Mouse (Mus musculus): Measurements from ENCODE around the gene Sel1l. TPM values are rescaled to one million over a fixed set of nuclear protein-coding genes. Genes with fewer than 3 reads are reported as not detected.
A peak's percentile ranks its signal among the peaks of the same experiment; 100 is the strongest.

Gene Sel1l
- polyA plus RNA-seq, 1 experiment from 2014 or later: 67.1 TPM

DNA sequence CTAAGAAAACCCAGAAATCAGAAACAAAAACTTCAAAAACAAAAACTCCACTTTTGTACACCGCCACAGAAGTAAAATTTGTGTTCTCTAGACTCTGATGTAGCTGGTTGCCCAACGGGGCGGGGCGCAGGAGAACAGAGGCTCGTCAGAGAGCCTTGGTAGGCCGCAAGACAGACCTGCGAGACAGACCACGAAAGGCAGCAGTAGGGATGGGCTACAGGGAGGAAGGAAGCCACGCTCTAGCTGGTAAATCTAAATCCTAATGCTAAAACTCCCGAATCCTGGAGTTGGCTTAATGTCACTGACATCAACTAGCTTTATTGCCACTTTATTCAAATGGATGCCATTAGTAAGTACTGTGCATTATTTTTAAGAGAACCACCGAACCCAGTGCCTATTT lies 41.9 kb downstream of the Sel1l start:
- DNase-seq (ENCODE audit: low spot score): no peak
- Histone ChIP-seq H3K27me3 (replicated peaks; ENCODE audit: control insufficient read depth, insufficient read depth, low read length) (no peaks in the 10 kb centered on the region), H3K4me3 (ENCODE audit: low read depth, low read length) (no peak overlapping the region), H3K36me3 (ENCODE audit: control insufficient read depth, insufficient read depth, low read length) (peaks cover 22% of the 10 kb centered on the region; the same call in 1 of the 2 replicates), H3K9ac (ENCODE audit: low read depth, low read length) (no peak overlapping the region), H3K4me2 (no peak overlapping the region), H3K9me3 (ENCODE audit: control insufficient read depth, low read length) (no peaks in the 10 kb centered on the region), H3K4me1 (replicated peaks; ENCODE audit: control insufficient read depth, insufficient read depth, low read length) (no peaks in the 10 kb centered on the region), H3K27ac (ENCODE audit: low read depth, low read length) (no peak overlapping the region)
- ATAC-seq (replicated peaks; ENCODE audit: low FRiP score): no peak
- WGBS: 80% methylated on average over 11 of the region's 11 CpGs

DNA sequence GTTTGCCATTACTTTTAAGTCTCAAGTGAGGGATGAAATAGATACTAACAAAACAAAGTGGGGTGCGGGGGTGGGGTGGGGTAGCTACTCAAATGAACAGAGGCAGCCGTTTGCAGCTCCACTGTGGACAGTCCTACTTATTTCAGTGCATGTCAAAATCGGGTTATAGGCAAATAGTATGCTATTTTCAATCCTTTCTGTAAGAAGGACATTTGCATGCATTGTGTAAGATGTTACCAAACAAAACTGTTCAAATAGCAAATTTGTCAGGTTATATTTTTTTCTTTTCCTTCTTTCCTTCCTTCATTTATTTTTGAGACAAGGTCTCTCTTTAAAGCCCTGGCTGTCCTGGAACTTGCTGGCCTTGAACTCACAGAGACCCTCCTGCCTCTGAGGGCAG lies 44.7 kb downstream of the Sel1l start:
- no peaks in the 10 kb centered on the region for H3K27me3 ChIP-seq (replicated peaks; ENCODE audit: control insufficient read depth, insufficient read depth, low read length)
- WGBS: 78% methylated on average over 3 of the region's 3 CpGs
- no peaks in the 10 kb centered on the region for H3K9me3 ChIP-seq (ENCODE audit: control insufficient read depth, low read length)
- no peak overlapping the region for H3K27ac ChIP-seq (ENCODE audit: low read depth, low read length)
- ATAC-seq (replicated peaks; ENCODE audit: low FRiP score) (no peak), DNase-seq (ENCODE audit: low spot score) (no peak)
- peaks cover 3% of the 10 kb centered on the region; the same call in 1 of the 2 replicates for H3K4me1 ChIP-seq (replicated peaks; ENCODE audit: control insufficient read depth, insufficient read depth, low read length)
- H3K36me3 ChIP-seq (ENCODE audit: control insufficient read depth, insufficient read depth, low read length): peaks cover 4% of the 10 kb centered on the region; the same call in 1 of the 2 replicates
- no peak overlapping the region for H3K4me3 ChIP-seq (ENCODE audit: low read depth, low read length)
- H3K4me2 ChIP-seq: no peak overlapping the region
- no peak overlapping the region for H3K9ac ChIP-seq (ENCODE audit: low read depth, low read length)

DNA sequence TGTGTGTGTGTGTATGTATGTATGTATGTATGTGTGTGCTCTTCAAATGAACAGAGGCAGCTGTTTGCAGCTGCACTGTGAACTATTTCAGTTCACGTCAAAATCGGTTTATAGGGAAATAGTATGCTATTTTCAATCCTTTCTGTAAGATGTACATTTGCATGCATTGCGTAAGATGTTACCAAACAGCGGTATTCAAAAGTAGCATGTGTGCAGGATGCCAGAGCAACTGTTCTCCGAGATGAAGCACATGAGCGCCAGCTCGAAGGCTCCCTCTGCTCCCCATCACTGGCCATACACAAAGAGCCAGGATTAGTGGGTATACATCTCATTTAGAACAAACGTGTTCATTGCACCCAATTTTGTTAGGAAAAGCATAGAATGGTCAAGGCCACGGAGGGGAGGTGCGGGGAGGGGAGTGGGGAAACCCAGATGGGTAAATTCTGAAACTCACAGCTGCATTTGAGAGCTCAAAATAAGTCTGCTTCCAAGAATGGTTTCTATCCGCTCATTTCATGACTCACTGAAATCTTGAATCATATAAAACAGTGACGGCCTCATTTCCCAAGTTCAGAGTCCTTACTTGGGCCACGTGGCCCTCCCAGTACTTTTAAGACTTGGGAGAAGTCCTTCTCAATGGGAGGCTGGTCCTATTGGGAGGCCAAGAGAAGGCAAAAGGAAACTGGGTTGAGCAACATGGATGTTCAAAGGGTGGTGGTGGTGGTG lies 45.6 kb downstream of the Sel1l start:
- Histone ChIP-seq H3K27me3 (replicated peaks; ENCODE audit: control insufficient read depth, insufficient read depth, low read length) (no peaks in the 10 kb centered on the region), H3K9ac (ENCODE audit: low read depth, low read length) (no peak overlapping the region), H3K27ac (ENCODE audit: low read depth, low read length) (no peak overlapping the region), H3K36me3 (ENCODE audit: control insufficient read depth, insufficient read depth, low read length) (peaks cover 1% of the 10 kb centered on the region; the same call in 1 of the 2 replicates), H3K4me3 (ENCODE audit: low read depth, low read length) (no peak overlapping the region), H3K4me2 (no peak overlapping the region), H3K9me3 (ENCODE audit: control insufficient read depth, low read length) (no peaks in the 10 kb centered on the region), H3K4me1 (replicated peaks; ENCODE audit: control insufficient read depth, insufficient read depth, low read length) (peaks cover 3% of the 10 kb centered on the region; the same call in 1 of the 2 replicates)
- ATAC-seq (replicated peaks; ENCODE audit: low FRiP score) (no peak), DNase-seq (ENCODE audit: low spot score) (no peak)
- WGBS: 86% methylated on average over 13 of the region's 13 CpGs

DNA sequence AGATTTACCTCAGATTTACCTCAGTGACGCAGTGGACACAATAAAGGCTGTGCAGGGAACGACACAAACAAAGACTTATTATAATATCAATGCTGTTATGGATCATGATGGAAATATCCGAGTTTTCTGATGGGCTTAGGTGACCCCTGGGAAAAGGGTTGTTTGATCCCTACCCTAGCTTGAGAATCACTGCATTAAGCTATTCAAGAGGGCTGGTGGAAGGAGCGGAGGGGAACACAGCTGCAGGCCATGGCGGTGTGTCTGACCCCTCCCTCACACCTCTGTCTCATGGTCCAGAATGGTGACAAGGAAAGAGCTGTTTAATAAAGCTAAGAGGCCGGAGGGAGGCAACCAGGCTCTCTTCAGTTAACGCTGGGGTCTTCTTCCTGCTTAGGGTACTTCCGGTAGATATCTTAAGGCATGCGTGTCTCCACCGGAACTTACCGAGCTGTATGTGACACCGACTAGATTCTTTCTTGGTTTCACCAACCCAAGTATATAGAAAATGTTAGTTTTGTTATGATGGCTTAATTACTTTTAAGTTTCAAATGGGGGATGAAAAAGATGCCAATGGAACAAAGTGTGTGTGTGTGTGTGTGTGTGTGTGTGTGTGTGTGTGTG lies 46.3 kb downstream of the Sel1l start:
- Histone ChIP-seq H3K9me3 (ENCODE audit: control insufficient read depth, low read length) (no peaks in the 10 kb centered on the region), H3K36me3 (ENCODE audit: control insufficient read depth, insufficient read depth, low read length) (no peaks in the 10 kb centered on the region), H3K4me1 (replicated peaks; ENCODE audit: control insufficient read depth, insufficient read depth, low read length) (peaks cover 3% of the 10 kb centered on the region; the same call in 1 of the 2 replicates), H3K27ac (ENCODE audit: low read depth, low read length) (no peak overlapping the region), H3K27me3 (replicated peaks; ENCODE audit: control insufficient read depth, insufficient read depth, low read length) (no peaks in the 10 kb centered on the region), H3K4me3 (ENCODE audit: low read depth, low read length) (no peak overlapping the region), H3K9ac (ENCODE audit: low read depth, low read length) (no peak overlapping the region), H3K4me2 (no peak overlapping the region)
- DNase-seq (ENCODE audit: low spot score) (no peak), ATAC-seq (replicated peaks; ENCODE audit: low FRiP score) (no peak)
- WGBS: 83% methylated on average over 12 of the region's 12 CpGs

DNA sequence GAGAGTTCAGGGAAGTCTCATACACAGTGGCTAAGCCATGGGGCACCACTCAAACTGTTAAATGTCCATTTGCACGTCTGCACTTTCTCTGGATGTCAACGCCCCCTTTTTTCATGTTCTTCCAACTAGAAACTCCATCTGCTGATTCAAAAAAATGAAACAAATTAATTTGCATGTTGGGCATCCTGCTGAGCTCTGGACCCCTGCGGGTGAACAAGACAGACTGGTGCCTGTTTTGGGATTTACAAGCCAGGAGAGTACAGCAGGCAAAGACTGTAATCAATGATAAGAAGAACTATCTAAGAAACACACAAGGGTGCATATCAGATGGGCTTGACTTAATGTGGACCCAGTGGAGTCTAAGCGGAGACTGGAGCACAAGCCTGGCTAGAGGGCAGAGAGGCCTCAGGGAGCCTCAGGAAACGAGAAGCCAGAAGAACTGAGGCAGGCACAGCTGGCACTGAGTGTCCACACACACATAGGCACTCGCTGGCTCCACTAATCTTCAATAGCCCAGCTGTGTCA lies 48.0 kb downstream of the Sel1l start:
- no peak overlapping the region for H3K4me3 ChIP-seq (ENCODE audit: low read depth, low read length)
- H3K4me1 ChIP-seq (replicated peaks; ENCODE audit: control insufficient read depth, insufficient read depth, low read length): peaks cover 3% of the 10 kb centered on the region; the same call in 1 of the 2 replicates
- no peak overlapping the region for H3K9ac ChIP-seq (ENCODE audit: low read depth, low read length)
- H3K9me3 ChIP-seq (ENCODE audit: control insufficient read depth, low read length): no peaks in the 10 kb centered on the region
- peak; percentile 32; the same call in 1 of the 2 replicates for ATAC-seq (replicated peaks; ENCODE audit: low FRiP score)
- H3K4me2 ChIP-seq: no peak overlapping the region
- no peaks in the 10 kb centered on the region for H3K27me3 ChIP-seq (replicated peaks; ENCODE audit: control insufficient read depth, insufficient read depth, low read length)
- no peak overlapping the region for H3K27ac ChIP-seq (ENCODE audit: low read depth, low read length)
- WGBS: 55% methylated on average over 6 of the region's 6 CpGs
- no peaks in the 10 kb centered on the region for H3K36me3 ChIP-seq (ENCODE audit: control insufficient read depth, insufficient read depth, low read length)
- no peak for DNase-seq (ENCODE audit: low spot score)

DNA sequence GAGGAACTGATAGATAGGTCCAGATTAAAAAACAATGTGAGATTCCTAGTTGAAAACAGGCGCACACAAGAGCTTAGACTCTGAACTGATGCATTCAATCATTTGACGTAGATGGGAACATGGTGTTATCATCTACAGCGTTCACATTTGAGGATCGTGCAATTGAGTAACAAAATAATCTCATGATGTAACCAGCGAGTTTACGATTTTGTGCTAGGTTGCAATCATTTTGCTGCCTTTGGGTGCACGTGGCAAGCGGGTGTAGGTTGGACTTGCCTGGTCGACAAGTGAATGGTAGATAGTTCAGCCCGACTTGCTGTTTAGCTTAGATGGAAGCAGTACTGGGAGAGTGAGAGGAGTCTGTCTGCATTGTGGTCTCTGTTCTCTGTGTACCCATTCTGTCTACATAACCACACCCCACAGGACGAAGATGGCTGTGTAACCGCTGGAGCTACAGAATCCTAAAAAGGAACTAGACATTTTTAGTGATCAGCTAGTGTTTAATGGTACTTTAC lies 49.1 kb downstream of the Sel1l start:
- Histone ChIP-seq H3K9ac (ENCODE audit: low read depth, low read length) (no peak overlapping the region), H3K4me1 (replicated peaks; ENCODE audit: control insufficient read depth, insufficient read depth, low read length) (peaks cover 3% of the 10 kb centered on the region; the same call in 1 of the 2 replicates), H3K36me3 (ENCODE audit: control insufficient read depth, insufficient read depth, low read length) (no peaks in the 10 kb centered on the region), H3K27me3 (replicated peaks; ENCODE audit: control insufficient read depth, insufficient read depth, low read length) (no peaks in the 10 kb centered on the region), H3K27ac (ENCODE audit: low read depth, low read length) (no peak overlapping the region), H3K4me3 (ENCODE audit: low read depth, low read length) (no peak overlapping the region), H3K9me3 (ENCODE audit: control insufficient read depth, low read length) (no peaks in the 10 kb centered on the region), H3K4me2 (no peak overlapping the region)
- 64% methylated on average over 12 of the region's 12 CpGs for WGBS
- no peak for DNase-seq (ENCODE audit: low spot score)
- ATAC-seq (replicated peaks; ENCODE audit: low FRiP score): no peak

DNA sequence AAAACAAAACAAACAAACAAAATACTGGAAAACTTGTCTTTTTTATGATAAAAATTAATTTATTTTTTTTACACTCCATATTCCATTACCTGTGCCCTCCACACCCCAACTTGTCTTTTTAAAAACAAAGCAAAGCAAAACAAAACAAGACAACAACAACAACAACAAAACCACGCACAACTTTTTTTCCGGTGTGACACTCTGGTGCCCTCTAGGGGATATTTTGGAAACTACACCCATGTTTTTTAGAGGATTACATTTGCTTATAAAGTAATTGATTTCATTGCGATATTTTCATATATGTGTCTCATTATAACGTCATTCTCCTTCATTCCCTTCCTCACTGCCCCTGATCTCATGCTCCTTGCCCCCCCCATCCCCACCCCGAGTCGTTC lies 49.6 kb downstream of the Sel1l start:
- Histone ChIP-seq H3K36me3 (ENCODE audit: control insufficient read depth, insufficient read depth, low read length) (no peaks in the 10 kb centered on the region), H3K4me2 (no peak overlapping the region), H3K9ac (ENCODE audit: low read depth, low read length) (no peak overlapping the region), H3K27ac (ENCODE audit: low read depth, low read length) (no peak overlapping the region), H3K27me3 (replicated peaks; ENCODE audit: control insufficient read depth, insufficient read depth, low read length) (no peaks in the 10 kb centered on the region), H3K4me1 (replicated peaks; ENCODE audit: control insufficient read depth, insufficient read depth, low read length) (peaks cover 3% of the 10 kb centered on the region; the same call in 1 of the 2 replicates), H3K9me3 (ENCODE audit: control insufficient read depth, low read length) (no peaks in the 10 kb centered on the region), H3K4me3 (ENCODE audit: low read depth, low read length) (no peak overlapping the region)
- ATAC-seq (replicated peaks; ENCODE audit: low FRiP score) (no peak), DNase-seq (ENCODE audit: low spot score) (no peak)
- 19% methylated on average over 6 of the region's 6 CpGs for WGBS

DNA sequence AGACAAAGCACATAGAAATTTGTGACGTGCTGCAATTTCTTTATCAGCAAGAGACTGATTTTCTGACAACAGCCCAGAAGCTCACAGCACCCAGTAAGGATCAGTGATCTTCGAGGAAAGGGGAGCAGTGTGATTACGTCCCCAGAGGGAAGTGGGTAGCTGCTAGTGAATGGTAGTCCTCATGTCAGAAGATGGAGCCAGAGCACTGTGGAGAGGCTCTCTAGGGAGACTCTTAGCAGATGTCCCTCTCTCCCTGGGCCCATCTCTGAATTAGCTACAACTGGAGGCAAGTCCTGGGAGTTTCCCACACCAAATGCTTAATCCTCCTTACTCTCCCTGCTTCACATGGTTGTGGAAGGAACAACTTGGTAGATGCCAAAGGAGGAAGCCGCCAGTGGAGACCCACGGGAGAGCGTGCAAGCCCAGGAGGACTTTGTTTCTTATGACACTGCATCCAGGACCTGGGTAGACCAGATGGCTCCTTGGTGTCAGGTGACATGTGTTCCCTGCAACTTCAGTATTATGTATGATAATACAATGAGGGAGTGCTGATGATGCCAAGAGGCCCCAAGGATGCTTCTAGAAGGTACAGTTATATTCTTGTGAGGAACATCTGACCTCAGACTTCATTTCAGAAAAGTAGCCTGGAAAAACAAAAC lies 50.1 kb downstream of the Sel1l start:
- DNase-seq (ENCODE audit: low spot score): no peak
- 0 out of 2 replicates have a peak, but pooled peaks have one; percentile 37 for ATAC-seq (replicated peaks; ENCODE audit: low FRiP score)
- no peak overlapping the region for H3K9ac ChIP-seq (ENCODE audit: low read depth, low read length)
- H3K36me3 ChIP-seq (ENCODE audit: control insufficient read depth, insufficient read depth, low read length): no peaks in the 10 kb centered on the region
- no peak overlapping the region for H3K27ac ChIP-seq (ENCODE audit: low read depth, low read length)
- 67% methylated on average over 6 of the region's 6 CpGs for WGBS
- H3K4me2 ChIP-seq: no peak overlapping the region
- H3K4me3 ChIP-seq (ENCODE audit: low read depth, low read length): no peak overlapping the region
- H3K27me3 ChIP-seq (replicated peaks; ENCODE audit: control insufficient read depth, insufficient read depth, low read length): no peaks in the 10 kb centered on the region
- peaks cover 3% of the 10 kb centered on the region; the same call in 1 of the 2 replicates for H3K4me1 ChIP-seq (replicated peaks; ENCODE audit: control insufficient read depth, insufficient read depth, low read length)
- H3K9me3 ChIP-seq (ENCODE audit: control insufficient read depth, low read length): no peaks in the 10 kb centered on the region

All from liver, embryonic 11.5 days (tissue).